Mouse (Mus musculus) heart, postnatal 25 days (tissue): ENCODE data around the gene Fam20a. TPM values are rescaled to one million over a fixed set of nuclear protein-coding genes. Genes with fewer than 3 reads are reported as not detected.

ENCODE experiments used
- DNase-seq: peaks from one replicate; pipeline ENCODE4 v3.0.0; 2022; ENCODE audit warnings: low spot score
- intact Hi-C: fragments of 180-260 bp; cut with DNase I; formaldehyde crosslinking; loops from one replicate; pipeline ENCODE4 v1.15.1; 2025
- total RNA-seq, 2 experiments: library from RNA; stranded (reverse); gene quantifications; 2 replicates each; pipeline ENCODE4 v1.2.3; 2021

Gene Fam20a
- total RNA-seq, 2 experiments from 2014 or later: 4.3 to 4.9 TPM

DNA sequence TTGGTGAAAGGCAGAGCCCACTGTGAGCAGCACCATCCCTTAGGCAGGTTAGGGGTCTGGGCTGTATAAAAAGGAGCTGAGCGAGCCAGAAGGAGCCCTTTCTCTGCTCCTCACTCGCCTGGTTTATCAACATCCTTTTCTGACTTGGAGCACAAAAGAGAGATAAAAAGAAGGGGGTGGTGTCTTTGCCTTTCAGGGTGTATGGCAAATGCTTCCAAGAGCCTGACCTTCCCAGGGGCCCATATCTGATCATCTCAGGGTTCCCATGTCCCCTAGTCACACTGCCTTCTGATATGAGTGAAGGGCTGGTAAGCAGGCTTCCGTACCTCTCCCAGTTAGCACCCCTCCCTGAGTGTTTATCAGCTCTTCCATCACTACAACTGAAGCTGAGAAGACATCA lies 94.0 kb downstream of the Fam20a start:
- no peak for DNase-seq
- intact Hi-C loops: no loop called here

GRCm38 (mm10) chr11:109627648-109628047 lies 94.4 kb downstream of the Fam20a start:
- intact Hi-C loops: no loop called here
- no peak for DNase-seq

DNA sequence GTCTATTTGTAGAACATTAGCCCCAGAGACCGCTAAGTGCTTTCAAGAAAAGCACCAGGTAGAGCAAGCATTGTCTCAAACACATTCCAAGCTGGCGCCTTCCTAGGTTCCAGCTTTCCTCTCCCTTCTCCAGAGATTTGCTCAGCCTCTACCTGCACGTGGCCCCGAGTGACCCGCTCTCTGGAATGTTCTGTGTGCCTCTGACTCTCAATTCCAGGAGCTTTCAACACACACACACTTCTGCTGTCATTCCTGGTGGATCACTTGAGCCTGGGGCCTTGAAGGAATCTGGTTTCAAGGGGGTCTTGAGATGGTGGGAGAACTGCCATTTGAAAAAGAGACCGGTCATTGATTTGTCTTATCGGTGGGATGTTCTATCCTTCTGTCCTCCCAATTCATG lies 98.8 kb downstream of the Fam20a start:
- no peak for DNase-seq
- intact Hi-C loops: no loop called here

- DNase-seq: no peak
- intact Hi-C loops: no loop called here
Observed at GRCm38 (mm10) chr11:109622518-109623037, 99.5 kb downstream of the Fam20a start.

DNA sequence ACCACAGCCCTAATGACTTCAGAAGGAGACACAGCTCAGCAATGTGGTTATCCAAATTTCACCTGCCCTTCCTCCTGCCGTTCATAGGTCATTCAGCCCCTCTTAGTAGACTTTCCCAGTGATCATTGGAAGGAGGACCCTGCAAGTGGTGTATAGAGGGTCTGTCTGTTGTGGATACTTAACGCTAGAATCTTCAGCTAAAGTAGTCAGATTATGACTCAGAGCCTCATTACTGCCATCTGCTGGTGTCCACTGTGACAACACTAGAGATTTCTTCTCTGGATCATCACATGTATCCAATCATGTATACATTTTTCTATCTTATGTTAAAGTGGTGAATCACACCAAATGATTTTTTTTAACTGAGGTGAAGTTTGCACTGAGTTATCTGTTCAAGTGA lies 100.9 kb downstream of the Fam20a start:
- no peak for DNase-seq
- intact Hi-C loops: loop anchor here (2.0 kb wide), 2 partner anchors 34 to 240 kb away; no protein-coding TSS in a partner anchor

DNA sequence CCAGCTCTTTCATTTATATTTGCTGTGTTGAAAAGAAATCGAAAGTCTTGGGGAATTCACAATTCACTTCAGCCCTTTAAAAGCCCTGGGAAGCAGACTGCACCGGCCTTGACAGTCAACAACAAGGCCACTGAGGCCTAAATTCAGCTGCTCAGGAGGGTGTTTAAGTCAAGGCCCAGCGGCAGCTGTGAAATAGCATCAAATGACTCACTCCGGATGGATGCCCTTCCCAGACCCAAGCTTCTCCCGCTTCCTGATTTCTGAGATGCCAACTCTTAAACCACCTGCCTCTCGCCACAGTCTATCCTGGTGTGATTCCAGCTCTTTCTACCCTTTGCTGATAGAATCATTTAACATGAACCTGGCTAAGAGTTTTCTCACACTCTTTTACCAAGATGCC lies 101.7 kb downstream of the Fam20a start:
- DNase-seq: no peak
- intact Hi-C loops: loop anchor here (2.0 kb wide), 2 partner anchors 34 to 240 kb away; no protein-coding TSS in a partner anchor

Other genes starting within 250 kb of the Fam20a start
- 1 to 10 TPM; 1.3 to 1.9 TPM for gene Arsg, start 248.9 kb downstream of the Fam20a start, total RNA-seq
- 1 to 10 TPM; 7.7 to 8.8 TPM for gene Slc16a6, start 248.7 kb downstream of the Fam20a start, total RNA-seq
- gene Wipi1, start 110.3 kb downstream of the Fam20a start, total RNA-seq: 100 to 1,000 TPM; 105 to 107 TPM
- 100 to 1,000 TPM; 330 to 341 TPM for gene Prkar1a, start 72.9 kb downstream of the Fam20a start, total RNA-seq
- gene 1700012B07Rik, start 105.8 kb upstream of the Fam20a start, total RNA-seq: not detected